Mouse (Mus musculus) bone marrow macrophage, adult 2 months (primary cell): ENCODE results near the gene Efcab12. TPM values are rescaled to one million over a fixed set of nuclear protein-coding genes. Genes with fewer than 3 reads are reported as not detected.
A peak's percentile ranks its signal among the peaks of the same experiment; 100 is the strongest.

Source experiments
- H3K27ac ChIP-seq: 2 replicates; pipeline ENCODE4 v1.5.1; 2012; ENCODE audit warnings: low read depth, low read length; ENCODE audit not compliant: insufficient read depth
- H3K4me1 ChIP-seq: 2 replicates; pipeline ENCODE4 v1.6.1; 2012; ENCODE audit warnings: low read length; ENCODE audit not compliant: control insufficient read depth, insufficient read depth
- H3K4me3 ChIP-seq: 2 replicates; pipeline ENCODE4 v1.5.1; 2012; ENCODE audit warnings: mild to moderate bottlenecking, low read length, moderate library complexity; ENCODE audit not compliant: insufficient read depth
- CTCF ChIP-seq: IDR thresholded peaks from 2 replicates; pipeline ENCODE4 v1.5.1; 2012; ENCODE audit warnings: low read depth, mild to moderate bottlenecking, low read length, moderate library complexity
- POLR2A ChIP-seq: IDR thresholded peaks from 2 replicates; pipeline ENCODE4 v1.6.1; 2012; ENCODE audit warnings: mild to moderate bottlenecking, low read depth, low read length, borderline replicate concordance
- polyA plus RNA-seq: library from polyadenylated mRNA; stranded (reverse); fragments of >200 nt; gene quantifications from 2 replicates; pipeline ENCODE4 v1.2.4, GENCODE M21; 2012; ENCODE audit not compliant: missing spikeins, insufficient read depth, insufficient read length

The Efcab12 gene
- polyA plus RNA-seq, 1 experiment, result 0.31 TPM

- H3K4me3 ChIP-seq, result no peak overlapping the region
- no peak overlapping the region for H3K27ac ChIP-seq
- no peak for TF ChIP-seq CTCF
- no peak for TF ChIP-seq POLR2A
- peaks cover 2% of the 10 kb centered on the region; the same call in 1 of the 2 replicates for H3K4me1 ChIP-seq
Observed at GRCm38 (mm10) chr6:115860027-115860556, 21.9 kb upstream of the Efcab12 start.

DNA sequence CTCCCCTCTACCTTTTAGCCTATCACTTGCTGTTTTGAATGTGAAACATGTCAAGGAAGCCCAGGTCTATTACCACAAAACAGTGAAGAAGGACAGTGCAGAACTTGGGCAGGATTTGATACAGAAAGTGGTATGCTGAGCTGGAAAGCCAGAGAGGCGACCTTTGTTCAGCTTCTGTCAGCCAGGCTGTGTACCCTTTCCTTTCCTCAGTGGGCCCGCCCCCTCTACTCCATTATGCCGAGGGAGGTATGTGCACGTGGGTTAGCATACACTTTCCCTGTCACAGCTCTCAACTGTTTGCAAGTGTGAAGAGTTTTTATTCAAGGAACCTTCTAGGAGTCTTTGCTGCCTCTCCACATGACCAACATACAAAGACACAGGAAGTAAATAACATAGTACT is 21.0 kb upstream of the Efcab12 start:
- H3K27ac ChIP-seq, result no peak overlapping the region
- no peak overlapping the region for H3K4me3 ChIP-seq
- H3K4me1 ChIP-seq, result peaks cover 2% of the 10 kb centered on the region; the same call in 1 of the 2 replicates
- no peak for TF ChIP-seq CTCF
- no peak for TF ChIP-seq POLR2A

DNA sequence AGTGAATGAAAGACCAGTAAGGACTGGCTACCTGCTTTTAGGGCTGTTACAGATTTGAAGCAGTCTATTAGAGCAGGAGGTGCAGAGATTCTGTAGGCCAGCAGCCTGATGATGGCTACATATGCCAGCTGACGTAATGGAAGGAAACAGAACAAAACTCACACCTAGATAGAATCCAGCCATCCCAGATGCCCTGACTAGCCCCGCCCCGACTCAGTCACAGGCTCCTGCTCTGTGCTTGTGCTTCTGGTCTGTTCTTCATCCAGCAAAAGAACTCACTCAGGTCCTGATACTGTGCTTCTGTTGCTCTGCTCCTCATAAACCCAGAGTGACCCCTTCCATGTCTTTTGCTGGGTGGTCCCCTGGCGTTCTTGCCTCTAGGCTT is 18.1 kb upstream of the Efcab12 start:
- peaks cover 2% of the 10 kb centered on the region; the same call in 1 of the 2 replicates for H3K4me1 ChIP-seq
- H3K27ac ChIP-seq, result no peak overlapping the region
- TF ChIP-seq POLR2A (no peak), CTCF (no peak)
- H3K4me3 ChIP-seq, result no peak overlapping the region

- no peak overlapping the region for H3K4me3 ChIP-seq
- peaks cover 2% of the 10 kb centered on the region; the same call in 1 of the 2 replicates for H3K4me1 ChIP-seq
- TF ChIP-seq POLR2A (no peak), CTCF (no peak)
- no peak overlapping the region for H3K27ac ChIP-seq
Observed at GRCm38 (mm10) chr6:115855733-115856360, 17.6 kb upstream of the Efcab12 start.

- Histone ChIP-seq H3K4me1 (peaks cover 2% of the 10 kb centered on the region; the same call in 1 of the 2 replicates), H3K4me3 (no peak overlapping the region), H3K27ac (no peak overlapping the region)
- TF ChIP-seq CTCF, result no peak; the same call in 1 of the 2 replicates
- no peak for TF ChIP-seq POLR2A
Observed at GRCm38 (mm10) chr6:115854432-115854831, 16.2 kb upstream of the Efcab12 start.

- 0 out of 2 replicates have a peak overlapping the region, but pooled peaks have one; percentile 8 for H3K27ac ChIP-seq
- H3K4me1 ChIP-seq, result no peaks in the 10 kb centered on the region
- no peak for TF ChIP-seq POLR2A
- no peak for TF ChIP-seq CTCF
- H3K4me3 ChIP-seq, result peak overlapping the region; percentile 73
Observed at GRCm38 (mm10) chr6:115853985-115854384, 15.8 kb upstream of the Efcab12 start.

GRCm38 (mm10) chr6:115853091-115853813 is 15.0 kb upstream of the Efcab12 start, which contains the start of the genes Mbd4 and Ift122:
Gene Mbd4, minus strand, starts transcription at chr6:115853371.
Gene Ift122, plus strand, starts transcription at chr6:115853470.
- H3K4me1 ChIP-seq, result no peaks in the 10 kb centered on the region; the same call in 1 of the 2 replicates
- peak within 1 kb of the TSS; percentile 53 for H3K27ac ChIP-seq
- peak within 1 kb of the TSS; percentile 76 for H3K4me3 ChIP-seq
- TF ChIP-seq POLR2A (no peak), CTCF (no peak)

- H3K4me1 ChIP-seq, result no peaks in the 10 kb centered on the region; the same call in 1 of the 2 replicates
- peak overlapping the region; percentile 53 for H3K27ac ChIP-seq
- H3K4me3 ChIP-seq, result peak overlapping the region; percentile 76
- no peak for TF ChIP-seq POLR2A
- 0 out of 2 replicates have a peak, but pooled peaks have one; percentile 4 for TF ChIP-seq CTCF
Observed at GRCm38 (mm10) chr6:115852446-115853090, 14.4 kb upstream of the Efcab12 start.

DNA sequence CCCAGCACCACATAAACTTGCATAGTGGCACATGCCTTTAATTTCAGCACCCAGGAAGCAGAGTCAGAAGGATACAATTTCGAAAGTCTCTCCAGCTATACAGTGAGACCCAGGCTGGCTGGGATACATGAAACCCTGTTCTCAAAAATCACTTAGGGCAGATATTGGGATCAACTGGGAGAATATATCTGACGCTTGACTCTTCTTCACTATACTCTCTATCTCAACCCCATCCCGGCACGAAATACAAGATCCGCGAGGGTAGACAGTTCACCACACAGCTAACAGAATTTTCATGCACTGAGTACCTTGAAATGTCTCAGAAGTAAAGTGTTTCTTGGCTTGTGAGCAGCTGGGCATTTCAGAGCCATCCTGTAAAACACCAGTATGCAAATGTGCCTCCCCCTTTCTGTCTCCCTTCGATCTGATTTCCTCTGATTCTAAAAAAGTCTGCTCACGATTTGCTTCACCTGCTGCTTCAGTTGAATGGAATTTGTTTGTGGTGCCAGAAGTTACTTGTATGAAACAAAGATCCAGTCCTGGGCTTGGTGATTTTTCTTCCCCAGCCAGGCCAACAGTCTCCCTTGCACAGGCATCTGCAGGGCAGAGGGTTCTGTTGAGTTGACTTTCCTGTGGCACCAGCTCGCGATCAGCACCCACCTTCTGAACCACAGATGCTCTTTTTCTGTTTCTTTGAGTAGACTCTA is 10.5 kb upstream of the Efcab12 start:
- Histone ChIP-seq H3K4me3 (no peak overlapping the region), H3K4me1 (peaks cover 3% of the 10 kb centered on the region; the same call in 1 of the 2 replicates), H3K27ac (no peak overlapping the region)
- TF ChIP-seq CTCF (no peak), POLR2A (no peak)
